Mouse (Mus musculus) fat pad, adult 2 months (tissue): ENCODE results near the gene Moxd1.

ENCODE experiments used
- DNase-seq: peaks from one replicate; pipeline ENCODE4 v3.0.0-alpha.2; 2011; ENCODE audit warnings: low read depth, low spot score; ENCODE audit errors: extremely low read depth

Gene Moxd1

GRCm38 (mm10) chr10:24223449-24224143, at the start of gene Moxd1:
Gene Moxd1, plus strand, starts transcription at chr10:24223517.
- DNase-seq, result no peak

GRCm38 (mm10) chr10:24190392-24190791, 32.9 kb upstream of the Moxd1 start:
- no peak for DNase-seq

- no peak for DNase-seq
These were observed 31.3 kb upstream of the Moxd1 start for GRCm38 (mm10) chr10:24191977-24192376.

- no peak for DNase-seq
These were observed 24.0 kb upstream of the Moxd1 start for GRCm38 (mm10) chr10:24199303-24199702.

GRCm38 (mm10) chr10:24200099-24200498, 23.2 kb upstream of the Moxd1 start:
- DNase-seq, result no peak

GRCm38 (mm10) chr10:24210075-24210474, 13.2 kb upstream of the Moxd1 start:
- no peak for DNase-seq

- DNase-seq, result no peak
These were observed 10.0 kb upstream of the Moxd1 start for GRCm38 (mm10) chr10:24213297-24213696.

- DNase-seq, result no peak
These were observed 5.6 kb upstream of the Moxd1 start for GRCm38 (mm10) chr10:24217558-24218268.

GRCm38 (mm10) chr10:24220931-24221330, 2.4 kb upstream of the Moxd1 start:
- no peak for DNase-seq

- DNase-seq, result no peak
These were observed 406 bp upstream of the Moxd1 start for GRCm38 (mm10) chr10:24222911-24223310.

- no peak for DNase-seq
These were observed 1.3 kb downstream of the Moxd1 start for GRCm38 (mm10) chr10:24224591-24224990.

- peak; percentile 86 for DNase-seq
These were observed 5.2 kb downstream of the Moxd1 start for GRCm38 (mm10) chr10:24228318-24229183.

GRCm38 (mm10) chr10:24232281-24232680, 9.0 kb downstream of the Moxd1 start:
- peak; percentile 85 for DNase-seq

- no peak for DNase-seq
These were observed 12.3 kb downstream of the Moxd1 start for GRCm38 (mm10) chr10:24235426-24236283.

- DNase-seq, result peak; percentile 40
These were observed 23.5 kb downstream of the Moxd1 start for GRCm38 (mm10) chr10:24246815-24247214.

- DNase-seq, result peak; percentile 95
These were observed 24.8 kb downstream of the Moxd1 start for GRCm38 (mm10) chr10:24248116-24248515.

GRCm38 (mm10) chr10:24251631-24252030, 28.3 kb downstream of the Moxd1 start:
- no peak for DNase-seq

- DNase-seq, result peak; percentile 46
These were observed 34.8 kb downstream of the Moxd1 start for GRCm38 (mm10) chr10:24258150-24258549.

GRCm38 (mm10) chr10:24258885-24259284, 35.6 kb downstream of the Moxd1 start:
- DNase-seq, result no peak

- peak; percentile 98 for DNase-seq
These were observed 36.7 kb downstream of the Moxd1 start for GRCm38 (mm10) chr10:24259794-24260590.
